27 mouse cellular contexts compared by ENCODE assay signal in the genomic region with DNA sequence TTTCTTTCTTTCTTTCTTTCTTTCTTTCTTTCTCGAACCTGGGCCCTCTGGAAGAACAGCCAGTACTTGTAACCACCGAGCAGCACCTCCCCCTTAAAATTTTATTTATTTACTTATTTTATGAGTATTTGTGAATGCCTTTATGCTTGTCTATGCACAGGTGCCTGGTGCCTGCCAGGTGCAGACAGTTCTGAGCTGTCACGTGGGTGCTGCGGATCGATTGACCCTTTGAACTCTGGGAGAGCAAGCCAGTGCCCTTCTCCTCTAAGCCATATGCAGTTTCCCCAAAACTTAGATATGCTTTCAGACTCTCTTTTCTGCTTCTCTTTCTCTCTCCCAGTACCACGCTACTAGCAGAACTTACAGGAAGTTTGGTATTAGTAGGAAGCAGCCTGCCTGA. TPM values are rescaled to one million over a fixed set of nuclear protein-coding genes. Genes with fewer than 3 reads are reported as not detected.
DNase-seq lines count a peak whose midpoint lies in the region; ATAC-seq and TF ChIP-seq lines count a peak whose summit lies in the region.
"Had no signal": no experiment of that assay in that cellular context is flagged by ENCODE, and none has a peak within 500 bp of the region (broad histone marks: within the 10 kb centered on the region; RNA-seq: fewer than 3 reads in every experiment).

No protein-coding gene starts in this region.

- no peak for TF ChIP-seq POLR2A in CH12.LX (IDR thresholded peaks at IDR 0.05; ENCODE audit: low read depth, low read length)
- TF ChIP-seq POLR2A in liver, adult 2 months (IDR thresholded peaks at IDR 0.05; ENCODE audit: extremely low read depth, insufficient read depth, low read length), result no peak

- in situ Hi-C loops in CH12.LX (cut with MboI; ENCODE audit: low pct_ligation_motif_present, low pct_unique_long_range_greater_than_20kb, low sequenced_read_pairs), result no loop called here

- DNase-seq in CH12.LX (ENCODE audit: extremely low read depth), result no peak
- DNase-seq in liver, adult 2 months (ENCODE audit: extremely low read depth, low read depth, low spot score), result peak; percentile 91
- no peak for DNase-seq in adrenal gland, postnatal 10 days
- DNase-seq in cerebellum, postnatal 4 days (ENCODE audit: low spot score in 2 of 2), result no peak
- DNase-seq: adrenal gland, adult 8-10 months; cerebellum, adult 11 months; cerebellum, adult 9-10 months; cerebellum, postnatal 36 days; gastrocnemius, postnatal 14 days; heart, adult 18-20 months; heart, postnatal 10 days; kidney, adult 11 months; kidney, postnatal 25 days; lung, postnatal 36 days had no signal

- no peaks in the 10 kb centered on the region for H3K4me1 ChIP-seq in CH12.LX (ENCODE audit: control insufficient read depth in 1 of 2, insufficient read depth in 2 of 2)
- peaks cover 19% of the 10 kb centered on the region for H3K4me1 ChIP-seq in liver, adult 2 months (ENCODE audit: control insufficient read depth, insufficient read depth, low read length)
- peaks cover 4% of the 10 kb centered on the region; the same call in 1 of the 2 replicates for H3K4me1 ChIP-seq in forebrain, embryonic 13.5 days
- H3K4me1 ChIP-seq: forebrain, embryonic 12.5 days; heart, embryonic 13.5 days; hindbrain, embryonic 12.5 days; kidney, embryonic 15.5 days; limb, embryonic 13.5 days; midbrain, embryonic 13.5 days had no signal

- no peaks in the 10 kb centered on the region for H3K79me2 ChIP-seq in CH12.LX (replicated peaks; ENCODE audit: control insufficient read depth, extremely low read depth, insufficient read depth, poor library complexity, severe bottlenecking)
- H3K79me2 ChIP-seq in liver, adult 2 months (ENCODE audit: control insufficient read depth, insufficient read depth, low read length), result no peaks in the 10 kb centered on the region

- TF ChIP-seq RAD21 in CH12.LX (IDR thresholded peaks at IDR 0.05; ENCODE audit: low read depth, low read length), result no peak

- no peak overlapping the region for H3K27ac ChIP-seq in CH12.LX (ENCODE audit: insufficient read depth, low read depth)
- no peak overlapping the region for H3K27ac ChIP-seq in liver, adult 2 months (replicated peaks; ENCODE audit: insufficient read depth, low read depth, low read length)
- H3K27ac ChIP-seq in forebrain, embryonic 13.5 days, result no peak overlapping the region
- H3K27ac ChIP-seq: forebrain, embryonic 12.5 days; heart, embryonic 13.5 days; hindbrain, embryonic 12.5 days; hindbrain, postnatal 0 days; kidney, embryonic 15.5 days; layer of hippocampus, adult 2 months; limb, embryonic 13.5 days; liver, embryonic 15.5 days; midbrain, embryonic 13.5 days had no signal

- H3K27me3 ChIP-seq in CH12.LX (replicated peaks), result no peaks in the 10 kb centered on the region
- no peaks in the 10 kb centered on the region for H3K27me3 ChIP-seq in liver, adult 2 months (ENCODE audit: control insufficient read depth, insufficient read depth, low read length)
- no peaks in the 10 kb centered on the region for H3K27me3 ChIP-seq in forebrain, embryonic 13.5 days
- H3K27me3 ChIP-seq: forebrain, embryonic 12.5 days; heart, embryonic 13.5 days; hindbrain, embryonic 12.5 days; kidney, embryonic 15.5 days; limb, embryonic 13.5 days; liver, embryonic 15.5 days; midbrain, embryonic 13.5 days had no signal

- no peaks in the 10 kb centered on the region for H3K9me3 ChIP-seq in CH12.LX (replicated peaks; ENCODE audit: low read length)
- no peaks in the 10 kb centered on the region for H3K9me3 ChIP-seq in forebrain, embryonic 13.5 days (replicated peaks)
- H3K9me3 ChIP-seq: forebrain, embryonic 12.5 days; G1E; heart, embryonic 13.5 days; hindbrain, embryonic 12.5 days; kidney, embryonic 15.5 days; limb, embryonic 13.5 days; liver, embryonic 15.5 days; midbrain, embryonic 13.5 days had no signal

- H3K4me3 ChIP-seq in CH12.LX (replicated peaks in 1 of 3; ENCODE audit: low read depth in 2 of 3, low read length in 2 of 3, poor library complexity in 1 of 3), result no peak overlapping the region
- H3K4me3 ChIP-seq in liver, adult 2 months (ENCODE audit: insufficient read depth, low read depth, low read length), result no peak overlapping the region
- H3K4me3 ChIP-seq in forebrain, embryonic 13.5 days, result no peak overlapping the region
- H3K4me3 ChIP-seq: forebrain, embryonic 12.5 days; heart, embryonic 13.5 days; hindbrain, embryonic 12.5 days; kidney, embryonic 15.5 days; layer of hippocampus, adult 2 months; limb, embryonic 13.5 days; liver, embryonic 15.5 days; midbrain, embryonic 13.5 days had no signal

- no peak overlapping the region for H3K9ac ChIP-seq in CH12.LX (ENCODE audit: insufficient read depth, low read depth)
- H3K9ac ChIP-seq in liver, adult 2 months (ENCODE audit: low read depth, low read length), result no peak overlapping the region
- no peak overlapping the region for H3K9ac ChIP-seq in forebrain, embryonic 13.5 days
- H3K9ac ChIP-seq: forebrain, embryonic 12.5 days; heart, embryonic 13.5 days; hindbrain, embryonic 12.5 days; kidney, embryonic 15.5 days; limb, embryonic 13.5 days; liver, embryonic 15.5 days; midbrain, embryonic 13.5 days had no signal

- TF ChIP-seq CTCF in CH12.LX (conservative IDR thresholded peaks at IDR 0.05 in 1 of 2, IDR thresholded peaks at IDR 0.05 in 1 of 2; ENCODE audit: low read depth in 2 of 2, low read length in 2 of 2), result no peak
- no peak for TF ChIP-seq CTCF in liver, adult 2 months (IDR thresholded peaks at IDR 0.05; ENCODE audit: low read depth, low read length)

- H3K4me2 ChIP-seq in CH12.LX (ENCODE audit: insufficient read depth, low read depth, poor library complexity, severe bottlenecking), result peak overlapping the region; percentile 50
- no peak overlapping the region for H3K4me2 ChIP-seq in forebrain, embryonic 13.5 days
- H3K4me2 ChIP-seq: forebrain, embryonic 12.5 days; heart, embryonic 13.5 days; hindbrain, embryonic 12.5 days; kidney, embryonic 15.5 days; limb, embryonic 13.5 days; liver, embryonic 15.5 days; midbrain, embryonic 13.5 days had no signal

- ATAC-seq in common myeloid progenitor, adult 5-6 weeks (replicated peaks; ENCODE audit: low read depth, poor library complexity, severe bottlenecking), result peak; percentile 22; the same call in 1 of the 2 replicates
- peak; percentile 15; the same call in 1 of the 2 replicates for ATAC-seq in megakaryocyte progenitor cell, adult 5-6 weeks (replicated peaks; ENCODE audit: poor library complexity)
- ATAC-seq in forebrain, embryonic 13.5 days, result no peak
- ATAC-seq: hindbrain, postnatal 0 days; midbrain, embryonic 13.5 days had no signal

- TF ChIP-seq EP300 in CH12.LX (IDR thresholded peaks at IDR 0.05; ENCODE audit: low read length), result no peak

- dilution Hi-C loops in CH12.LX (cut with MboI; ENCODE audit: extremely low pct_ligation_motif_present, extremely low pct_unique_long_range_greater_than_20kb, low sequenced_read_pairs), result no loop called here

- 24% methylated on average over 6 of the region's 6 CpGs for WGBS in liver, adult 2 months
- WGBS in forebrain, embryonic 13.5 days, result 84% methylated on average over 6 of the region's 6 CpGs

- H3K36me3 ChIP-seq in CH12.LX (replicated peaks in 1 of 2; ENCODE audit: control insufficient read depth in 1 of 2, insufficient read depth in 1 of 2, low read length in 1 of 2), result no peaks in the 10 kb centered on the region
- no peaks in the 10 kb centered on the region for H3K36me3 ChIP-seq in liver, adult 2 months (ENCODE audit: control insufficient read depth, insufficient read depth, low read length)
- H3K36me3 ChIP-seq in forebrain, embryonic 13.5 days (ENCODE audit: poor library complexity, severe bottlenecking), result no peaks in the 10 kb centered on the region
- H3K36me3 ChIP-seq: forebrain, embryonic 12.5 days; G1E; heart, embryonic 13.5 days; hindbrain, embryonic 12.5 days; kidney, embryonic 15.5 days; limb, embryonic 13.5 days; liver, embryonic 15.5 days; midbrain, embryonic 13.5 days had no signal

TF ChIP-seq in CH12.LX, 34 proteins besides CTCF, POLR2A, EP300 and RAD21:
- no peak for TF ChIP-seq JUND (conservative IDR thresholded peaks at IDR 0.05; ENCODE audit: low read depth, low read length)
- peak; percentile 24; the same call in 1 of the 2 replicates for TF ChIP-seq USF1 (IDR thresholded peaks at IDR 0.05; ENCODE audit: low read depth, low read length)
- no peak for TF ChIP-seq MXI1 (IDR thresholded peaks at IDR 0.05; ENCODE audit: low read depth, low read length)
- TF ChIP-seq JUN (IDR thresholded peaks at IDR 0.05; ENCODE audit: insufficient read depth, low read depth, low read length), result no peak
- TF ChIP-seq BHLHE40 (IDR thresholded peaks at IDR 0.05; ENCODE audit: low read depth, low read length), result no peak

RNA-seq across cellular contexts. Expression of a gene that starts 8.1 kb away (rescaled TPM):
- total RNA-seq in CH12.LX (2012; rRNA removed) (102 and 132 TPM in 2 replicates), CH12.LX (2014; rRNA removed) (232 and 244 TPM in 2 replicates)
- polyA plus RNA-seq in CH12.LX (2012; ENCODE audit: insufficient read length, low read depth), result 264 and 277 TPM in 2 replicates
- 389 and 411 TPM in 2 replicates for total RNA-seq in common myeloid progenitor, adult 5-6 weeks (2017)
- total RNA-seq in liver, adult 2 months (2014; rRNA removed), result 413 and 458 TPM in 2 replicates
- polyA plus RNA-seq in liver, adult 2 months (2012; rRNA removed), result 221 and 315 TPM in 2 replicates
- 292 and 298 TPM in 2 replicates for total RNA-seq in megakaryocyte progenitor cell, adult 5-6 weeks (2015)
- total RNA-seq in megakaryocyte progenitor cell, adult 5-6 weeks (2017), result 334 and 393 TPM in 2 replicates
- polyA plus RNA-seq in forebrain, embryonic 13.5 days (2015; fragmentation: Nextera tagmentation; extraction: Ambion mirVana), result 345 and 360 TPM in 2 replicates
- total RNA-seq in adrenal gland, postnatal 10 days (2021), result 100 to 1,000 TPM; 360 to 367 TPM
